Mouse (Mus musculus) ovary, postnatal 36 days (tissue): ENCODE results near the gene Fbxo41.

ENCODE experiments used
- DNase-seq: peaks from one replicate; pipeline ENCODE4 v3.0.0; 2022; ENCODE audit warnings: low spot score, mixed read lengths

The Fbxo41 gene

DNA sequence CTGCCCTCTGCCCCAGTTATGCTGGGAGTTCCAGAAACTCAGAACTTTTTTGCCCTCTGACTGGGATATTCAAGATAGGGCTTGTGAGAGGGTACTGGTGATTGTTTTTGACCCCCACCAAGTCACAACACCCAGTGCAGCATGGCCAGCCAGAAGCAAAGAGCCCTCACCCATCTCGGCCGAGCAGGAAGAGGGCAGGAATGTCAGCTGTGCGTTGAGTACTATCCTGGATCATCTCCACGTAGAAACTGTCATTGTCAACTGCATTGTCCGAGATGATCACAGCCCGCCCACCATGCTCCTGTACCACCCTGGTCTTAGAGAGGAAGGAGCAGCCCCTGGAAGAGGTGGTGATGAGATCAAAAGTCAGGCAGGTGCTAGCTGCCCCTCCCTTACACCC, 55.4 kb downstream of the Fbxo41 start:
- DNase-seq, result no peak

DNA sequence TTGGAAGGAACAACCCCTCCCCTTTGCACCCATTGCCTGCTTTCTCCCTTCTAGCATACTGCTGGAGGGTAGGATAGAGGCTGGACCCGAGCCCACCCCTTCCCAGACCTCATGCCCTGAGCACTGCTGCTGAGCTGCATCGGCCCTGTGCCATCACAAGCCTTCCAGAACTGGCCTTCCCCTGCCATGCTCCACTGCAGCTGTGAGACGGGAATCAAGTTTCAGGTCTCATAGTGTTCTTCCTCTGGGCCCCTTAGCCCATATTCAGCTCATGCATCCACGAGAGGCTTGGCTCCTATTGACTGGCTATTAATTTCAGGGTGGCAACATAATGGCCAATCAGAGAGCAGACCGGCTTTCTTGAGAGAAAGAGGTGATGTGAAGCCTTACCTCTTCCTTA, 57.5 kb downstream of the Fbxo41 start:
- no peak for DNase-seq

DNA sequence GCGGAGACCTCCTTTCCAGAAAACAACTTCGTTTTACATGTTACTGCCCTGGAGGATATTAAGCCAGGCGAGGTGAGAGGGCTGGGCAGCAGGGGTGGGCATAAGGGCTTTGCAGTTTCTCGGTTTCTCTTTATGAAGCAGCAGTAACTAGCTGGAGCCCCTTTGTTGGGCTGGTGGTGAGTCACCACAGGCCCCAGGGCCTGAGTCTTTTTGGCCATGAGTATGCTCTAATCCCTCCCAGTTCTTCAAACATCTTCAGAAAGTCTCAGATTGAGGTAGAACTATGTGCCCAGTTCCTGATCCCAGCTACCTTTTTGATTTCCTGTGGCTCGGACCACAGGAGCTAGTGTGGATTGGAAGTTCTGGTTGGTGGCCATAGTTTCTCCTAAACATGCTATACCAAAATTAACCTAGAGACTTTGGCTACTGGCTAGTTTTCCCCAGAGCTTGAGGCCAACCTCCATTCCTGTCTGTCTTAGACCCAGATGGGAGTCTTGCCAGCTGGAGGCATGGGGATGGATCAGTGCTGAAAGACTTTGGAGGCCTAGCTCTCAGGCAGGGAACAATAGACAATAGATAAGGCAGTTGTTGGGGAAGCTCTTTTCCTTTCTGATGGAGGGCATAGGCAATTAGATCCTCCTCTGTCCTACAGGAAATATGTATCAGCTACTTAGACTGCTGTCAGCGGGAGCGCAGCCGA, 58.4 kb downstream of the Fbxo41 start:
- DNase-seq, result no peak

DNA sequence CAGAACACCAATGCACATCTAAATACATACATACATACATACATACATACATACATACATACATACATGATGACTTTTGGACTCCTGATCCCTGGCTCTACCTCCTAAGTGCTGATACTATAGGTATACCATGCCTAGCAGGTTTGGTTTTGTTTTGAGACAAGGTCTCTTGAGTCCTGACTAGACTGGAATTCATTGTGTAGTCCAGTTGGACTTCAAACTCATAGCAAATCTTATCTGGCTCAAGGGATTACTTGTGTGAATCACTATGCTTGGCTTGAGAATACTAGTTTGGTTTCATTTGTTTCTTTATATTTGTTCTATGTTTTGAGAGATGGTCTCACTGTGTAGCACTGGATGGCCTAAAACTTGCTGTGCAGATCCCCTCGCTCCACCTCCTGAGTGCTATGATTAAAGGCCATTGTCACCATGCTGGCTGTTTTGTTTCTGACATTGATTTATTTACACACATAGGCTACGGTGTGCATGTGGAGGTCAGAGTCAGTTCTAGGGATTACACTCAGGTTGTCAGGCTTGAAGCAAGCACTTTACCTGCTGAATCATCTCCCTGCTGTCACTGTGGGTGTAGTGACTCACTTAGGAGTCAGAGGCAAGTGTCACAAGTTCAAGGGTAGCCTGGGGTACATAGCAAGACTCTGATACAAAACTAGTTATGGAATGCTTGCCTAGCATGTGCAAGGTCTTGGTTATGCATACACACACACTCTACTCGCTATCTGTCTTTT, 59.1 kb downstream of the Fbxo41 start:
- no peak for DNase-seq

DNA sequence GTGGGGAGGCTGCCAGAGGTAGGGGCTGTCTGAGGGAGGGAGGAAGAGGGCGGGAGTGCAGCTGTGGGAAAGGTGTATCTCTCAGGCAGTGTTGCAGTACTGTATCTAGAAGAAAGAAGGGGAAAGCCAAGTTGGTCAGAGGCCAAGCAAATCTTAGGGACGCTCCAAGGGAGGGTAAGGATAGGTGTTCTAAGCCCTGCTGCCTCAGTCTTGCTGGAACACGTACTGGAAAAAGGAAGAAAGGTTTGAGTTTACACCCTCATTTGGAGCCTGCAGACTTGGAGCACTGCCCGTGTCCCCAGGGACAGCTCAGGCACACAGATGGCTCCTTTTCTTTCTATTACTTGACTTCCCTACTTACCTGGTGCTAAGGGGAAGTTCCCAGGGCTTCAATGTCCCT, 61.7 kb downstream of the Fbxo41 start:
- no peak for DNase-seq

DNA sequence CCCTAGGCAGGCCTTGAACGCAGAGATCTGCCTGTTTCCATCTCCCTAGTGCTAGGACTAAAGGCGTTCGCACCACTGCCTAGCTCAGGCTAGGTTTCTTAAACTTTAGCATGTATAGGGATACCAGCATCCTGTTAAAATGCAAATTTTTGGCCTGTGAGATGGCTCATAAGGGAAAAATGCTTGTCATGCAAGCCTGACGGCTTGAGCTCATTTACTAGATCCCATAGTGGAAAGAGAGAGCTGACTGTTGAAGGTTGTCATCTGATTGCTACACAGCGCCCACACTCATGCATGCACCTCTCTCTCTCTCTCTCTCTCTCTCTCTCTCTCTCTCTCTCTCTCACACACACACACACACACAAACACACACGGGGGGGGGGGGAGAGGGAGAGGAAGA, 66.2 kb downstream of the Fbxo41 start:
- no peak for DNase-seq

DNA sequence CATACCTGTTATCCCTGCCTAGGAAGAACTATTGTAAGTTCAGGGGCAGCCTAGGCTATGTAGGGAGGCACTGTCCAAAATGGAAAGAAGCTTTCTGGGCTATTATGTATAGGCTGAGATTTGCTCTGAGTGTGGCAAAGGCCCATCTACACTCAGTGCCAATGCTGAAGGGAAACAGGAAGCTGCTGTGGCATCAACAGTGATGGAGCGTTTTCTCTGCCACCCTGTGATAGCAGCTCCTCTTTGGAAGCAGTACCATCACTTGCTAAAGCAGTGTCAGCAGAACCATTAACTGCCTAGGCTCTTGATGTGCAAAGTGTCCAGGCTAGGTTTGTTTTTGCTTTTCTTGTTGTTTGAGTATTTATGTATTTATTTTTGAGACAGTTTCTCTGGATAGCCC, 66.6 kb downstream of the Fbxo41 start:
- DNase-seq, result no peak

DNA sequence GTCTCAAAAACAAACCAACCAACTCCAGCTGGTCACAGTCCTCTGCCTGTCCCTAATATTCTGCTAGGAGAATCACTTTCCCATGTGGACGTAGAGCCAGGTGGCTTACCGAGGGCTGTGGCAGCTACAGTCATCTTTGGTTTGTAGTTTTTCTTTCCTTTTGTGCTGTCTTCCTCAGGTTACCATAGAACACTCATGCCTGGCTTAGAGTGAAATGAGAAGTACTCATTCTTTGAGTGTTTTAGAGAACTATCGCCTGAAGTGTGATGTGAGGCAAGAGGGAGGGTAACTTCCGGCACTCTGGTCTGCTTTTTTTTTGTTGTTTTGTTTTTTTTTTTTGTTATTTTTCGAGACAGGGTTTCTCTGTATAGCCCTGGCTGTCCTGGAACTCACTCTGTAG, 68.9 kb downstream of the Fbxo41 start:
- no peak for DNase-seq

DNA sequence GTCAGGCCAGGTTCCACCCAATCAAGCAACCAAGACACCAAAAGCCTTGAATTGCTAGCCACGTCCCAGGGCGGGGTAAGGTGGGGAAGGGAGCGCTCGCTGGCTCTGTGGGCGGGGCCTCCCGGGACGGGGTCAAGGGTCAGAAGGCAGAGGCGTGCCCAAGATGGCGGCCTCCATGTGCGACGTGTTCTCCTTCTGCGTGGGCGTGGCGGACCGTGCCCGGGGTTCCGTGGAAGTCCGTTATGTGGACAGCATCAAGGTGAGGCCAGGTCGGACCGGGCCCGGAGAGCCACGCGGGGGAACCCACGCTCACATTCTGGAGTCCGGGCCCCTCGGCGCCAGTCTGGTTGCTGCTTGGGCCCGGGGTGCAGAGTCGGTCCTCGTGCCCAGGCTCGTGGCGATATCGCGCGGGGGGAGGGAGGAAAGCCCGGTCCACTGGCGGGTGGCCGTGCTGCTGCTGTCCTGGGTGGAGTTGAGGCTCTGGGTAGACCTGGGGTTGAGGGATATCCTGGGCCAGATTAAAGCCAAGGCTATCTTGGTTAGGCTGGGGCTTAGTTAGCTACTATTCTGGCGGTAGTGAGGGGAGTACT, 70.9 kb downstream of the Fbxo41 start, which contains the start of gene Smyd5:
Smyd5 (plus strand) TSS at position 148 of the 590 bp plus-strand sequence.
- peak; percentile 89 for DNase-seq

DNA sequence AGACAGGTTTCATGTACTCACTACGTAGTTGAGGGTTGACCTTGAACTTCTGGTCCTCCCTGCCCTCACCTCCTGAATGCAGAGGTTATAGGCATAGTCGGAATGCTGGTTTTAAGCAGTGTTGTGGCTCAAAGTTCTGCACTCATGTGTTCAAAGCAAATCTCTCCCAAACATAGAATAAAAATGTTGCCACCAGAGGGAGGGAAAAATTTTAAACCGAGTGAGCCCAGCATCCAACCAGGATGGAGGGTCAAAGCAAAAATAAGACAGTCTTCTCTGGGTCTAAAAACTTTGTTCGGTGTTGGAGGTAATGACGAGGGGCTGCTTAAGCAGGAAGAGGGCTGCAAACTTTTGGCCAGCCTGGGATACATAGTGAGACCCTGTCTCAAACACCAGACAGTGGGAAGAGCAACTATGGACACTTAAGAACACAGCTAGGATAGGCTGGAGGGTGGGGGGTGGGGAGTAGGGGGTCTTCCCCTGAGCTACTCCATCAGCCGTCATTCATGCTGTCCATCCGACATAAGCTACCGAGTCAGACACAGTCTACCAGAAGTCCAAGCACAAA, 71.4 kb downstream of the Fbxo41 start:
- DNase-seq, result no peak

DNA sequence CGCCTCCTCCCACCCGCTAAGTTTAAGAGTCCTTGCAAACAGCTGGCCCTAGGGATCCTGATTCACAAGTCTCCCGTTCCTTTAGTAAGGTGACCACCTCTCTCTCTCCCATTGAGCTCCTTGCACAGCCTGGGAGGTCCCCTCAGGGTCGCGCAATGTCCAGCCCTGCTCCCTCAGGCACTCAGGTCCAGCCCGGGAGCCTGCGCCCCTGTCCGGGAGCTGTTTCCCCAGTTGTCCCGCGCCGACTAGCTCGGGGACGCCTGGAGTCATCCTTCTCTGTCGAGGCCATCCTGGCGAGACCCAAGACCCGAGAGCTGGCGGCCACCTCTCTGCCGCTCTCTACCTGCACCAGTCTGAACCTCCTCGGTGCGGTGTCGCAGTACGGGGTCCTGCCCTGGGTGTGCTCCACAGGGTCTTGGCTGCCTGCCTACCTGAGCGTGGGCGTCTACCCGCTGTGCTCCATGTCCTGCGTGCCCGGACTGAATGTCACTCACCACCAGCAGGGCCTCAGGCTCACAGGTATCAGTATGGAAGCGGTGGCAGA, 78.9 kb downstream of the Fbxo41 start, which contains the start of gene Noto:
Noto (plus strand) TSS at position 51 of the 544 bp plus-strand sequence.
- DNase-seq, result no peak
